ENCODE assay signal across 29 mouse cellular contexts in genomic region chr1:165099569-165099968, GRCm38 (mm10).
DNase-seq lines count a peak whose midpoint lies in the region; ATAC-seq lines count a peak whose summit lies in the region.
"Had no signal": no experiment of that assay in that cellular context is flagged by ENCODE, and none has a peak within 500 bp of the region (broad histone marks: within the 10 kb centered on the region; RNA-seq: fewer than 3 reads in every experiment).

No protein-coding gene starts in this region.

- no peak overlapping the region for H3K9ac ChIP-seq in forebrain, embryonic 12.5 days
- H3K9ac ChIP-seq in forebrain, embryonic 15.5 days (replicated peaks), result no peak overlapping the region
- no peak overlapping the region for H3K9ac ChIP-seq in hindbrain, embryonic 14.5 days
- no peak overlapping the region for H3K9ac ChIP-seq in neural tube, embryonic 14.5 days (replicated peaks; ENCODE audit: low read depth, low read length)
- H3K9ac ChIP-seq: kidney, embryonic 15.5 days; liver, embryonic 12.5 days; liver, postnatal 0 days; midbrain, embryonic 13.5 days had no signal

- H3K9me3 ChIP-seq in forebrain, embryonic 12.5 days, result no peaks in the 10 kb centered on the region
- H3K9me3 ChIP-seq in forebrain, embryonic 10.5 days, result no peaks in the 10 kb centered on the region
- no peaks in the 10 kb centered on the region for H3K9me3 ChIP-seq in forebrain, embryonic 15.5 days
- no peaks in the 10 kb centered on the region for H3K9me3 ChIP-seq in hindbrain, embryonic 14.5 days (ENCODE audit: control insufficient read depth, low read length)
- no peaks in the 10 kb centered on the region for H3K9me3 ChIP-seq in neural tube, embryonic 14.5 days (ENCODE audit: control insufficient read depth, low read length)
- H3K9me3 ChIP-seq: G1E; kidney, embryonic 15.5 days; liver, embryonic 12.5 days; midbrain, embryonic 13.5 days had no signal

- peaks cover 10% of the 10 kb centered on the region for H3K4me1 ChIP-seq in forebrain, embryonic 12.5 days
- H3K4me1 ChIP-seq in forebrain, embryonic 10.5 days, result peaks cover 11% of the 10 kb centered on the region
- H3K4me1 ChIP-seq in forebrain, embryonic 15.5 days, result no peaks in the 10 kb centered on the region; the same call in 1 of the 2 replicates
- no peaks in the 10 kb centered on the region for H3K4me1 ChIP-seq in hindbrain, embryonic 14.5 days (replicated peaks; ENCODE audit: control insufficient read depth, insufficient read depth, low read length)
- no peaks in the 10 kb centered on the region for H3K4me1 ChIP-seq in neural tube, embryonic 14.5 days (ENCODE audit: control insufficient read depth, insufficient read depth, low read length)
- H3K4me1 ChIP-seq: kidney, embryonic 15.5 days had no signal

- no peak overlapping the region for H3K4me2 ChIP-seq in forebrain, embryonic 12.5 days
- no peak overlapping the region for H3K4me2 ChIP-seq in forebrain, embryonic 15.5 days (replicated peaks)
- no peak overlapping the region for H3K4me2 ChIP-seq in hindbrain, embryonic 14.5 days (replicated peaks)
- H3K4me2 ChIP-seq in neural tube, embryonic 14.5 days (ENCODE audit: low read depth, low read length), result no peak overlapping the region
- H3K4me2 ChIP-seq: heart, embryonic 11.5 days; kidney, embryonic 15.5 days; liver, embryonic 12.5 days; midbrain, embryonic 13.5 days had no signal

- H3K27me3 ChIP-seq in forebrain, embryonic 12.5 days, result no peaks in the 10 kb centered on the region
- H3K27me3 ChIP-seq in forebrain, embryonic 10.5 days (ENCODE audit: poor library complexity, severe bottlenecking), result no peaks in the 10 kb centered on the region
- H3K27me3 ChIP-seq in forebrain, embryonic 15.5 days, result no peaks in the 10 kb centered on the region
- no peaks in the 10 kb centered on the region for H3K27me3 ChIP-seq in hindbrain, embryonic 14.5 days (ENCODE audit: control insufficient read depth, insufficient read depth, low read length)
- H3K27me3 ChIP-seq in neural tube, embryonic 14.5 days (ENCODE audit: control insufficient read depth, insufficient read depth, low read length), result no peaks in the 10 kb centered on the region
- H3K27me3 ChIP-seq: kidney, embryonic 15.5 days; liver, embryonic 12.5 days; midbrain, embryonic 13.5 days had no signal

- no peak overlapping the region for H3K4me3 ChIP-seq in forebrain, embryonic 12.5 days (replicated peaks)
- H3K4me3 ChIP-seq in forebrain, embryonic 10.5 days, result no peak overlapping the region
- no peak overlapping the region for H3K4me3 ChIP-seq in forebrain, embryonic 15.5 days
- H3K4me3 ChIP-seq in hindbrain, embryonic 14.5 days (replicated peaks; ENCODE audit: low read length), result no peak overlapping the region
- no peak overlapping the region for H3K4me3 ChIP-seq in neural tube, embryonic 14.5 days (ENCODE audit: low read depth, low read length)
- H3K4me3 ChIP-seq: gastrocnemius, adult 2 months; kidney, embryonic 15.5 days; layer of hippocampus, adult 2 months; liver, embryonic 12.5 days; midbrain, embryonic 13.5 days had no signal

- no peak for DNase-seq in forebrain, embryonic 10.5 days (ENCODE audit: extremely low spot score, low spot score)
- DNase-seq in hindbrain, embryonic 14.5 days (ENCODE audit: low spot score), result no peak
- DNase-seq in spleen, postnatal 4 days (ENCODE audit: low spot score in 2 of 2), result no peak
- DNase-seq in thymus, adult 18-20 months, result no peak
- no peak for DNase-seq in testis, postnatal 14 days (ENCODE audit: low spot score)
- DNase-seq: adrenal gland, adult 8-10 months; cerebellum, adult 8-10 months; cerebellum, postnatal 25 days; gastrocnemius, adult 2 months; gastrocnemius, postnatal 36 days; heart, adult 18-20 months; heart, postnatal 4 days; kidney, adult 18-20 months; kidney, postnatal 25 days; liver, postnatal 0 days; lung, postnatal 4 days; retina, postnatal 1 day; right cerebral cortex, postnatal 14 days had no signal

- peak overlapping the region; percentile 42; the same call in 1 of the 2 replicates for H3K27ac ChIP-seq in forebrain, embryonic 12.5 days
- no peak overlapping the region for H3K27ac ChIP-seq in forebrain, embryonic 10.5 days
- no peak overlapping the region for H3K27ac ChIP-seq in forebrain, embryonic 15.5 days (replicated peaks)
- H3K27ac ChIP-seq in hindbrain, embryonic 14.5 days, result no peak overlapping the region
- no peak overlapping the region for H3K27ac ChIP-seq in neural tube, embryonic 14.5 days (ENCODE audit: low read depth, low read length)
- H3K27ac ChIP-seq: gastrocnemius, adult 2 months; kidney, embryonic 15.5 days; layer of hippocampus, adult 2 months; liver, embryonic 12.5 days; midbrain, embryonic 13.5 days; stomach, postnatal 0 days had no signal

- no peaks in the 10 kb centered on the region for H3K36me3 ChIP-seq in forebrain, embryonic 12.5 days (replicated peaks)
- H3K36me3 ChIP-seq in forebrain, embryonic 10.5 days (replicated peaks), result no peaks in the 10 kb centered on the region
- no peaks in the 10 kb centered on the region for H3K36me3 ChIP-seq in forebrain, embryonic 15.5 days
- H3K36me3 ChIP-seq in hindbrain, embryonic 14.5 days (replicated peaks; ENCODE audit: control insufficient read depth, insufficient read depth), result no peaks in the 10 kb centered on the region
- H3K36me3 ChIP-seq in neural tube, embryonic 14.5 days (ENCODE audit: control insufficient read depth, insufficient read depth, low read length), result no peaks in the 10 kb centered on the region
- H3K36me3 ChIP-seq: G1E; kidney, embryonic 15.5 days; liver, embryonic 12.5 days; midbrain, embryonic 13.5 days had no signal

- peak; percentile 49; the same call in 1 of the 2 replicates for ATAC-seq in forebrain, embryonic 12.5 days (ENCODE audit: low FRiP score)
- ATAC-seq in forebrain, embryonic 15.5 days (replicated peaks), result peak; percentile 35; the same call in 1 of the 2 replicates
- peak; percentile 44; the same call in 1 of the 2 replicates for ATAC-seq in hindbrain, embryonic 14.5 days (ENCODE audit: low FRiP score)
- peak; percentile 68 for ATAC-seq in neural tube, embryonic 14.5 days (ENCODE audit: low read depth)
- ATAC-seq: liver, embryonic 12.5 days; liver, postnatal 0 days; lung, postnatal 0 days; midbrain, embryonic 13.5 days had no signal
